Mouse (Mus musculus) kidney, embryonic 16.5 days (tissue): ENCODE data around the gene Gtf3c5. TPM values are rescaled to one million over a fixed set of nuclear protein-coding genes. Genes with fewer than 3 reads are reported as not detected.
A peak's percentile ranks its signal among the peaks of the same experiment; 100 is the strongest.

Source experiments
- ATAC-seq: fragments of 200-750 bp; cut with Nextera tagmentation; 2 replicates; pipeline ENCODE4 v1.8.0; 2017; ENCODE audit warnings: moderate TSS enrichment; ENCODE audit not compliant: low FRiP score, low TSS enrichment
- H3K27ac ChIP-seq: fragments of 300-500 bp; sonication (generic); 2 replicates; pipeline ENCODE4 v1.5.1; 2014; ENCODE audit warnings: low read length
- H3K27me3 ChIP-seq: fragments of 300-500 bp; sonication (generic); 2 replicates; pipeline ENCODE4 v1.6.1; 2014; ENCODE audit warnings: low read length, control low read depth, mixed read lengths; ENCODE audit not compliant: insufficient read depth
- H3K36me3 ChIP-seq: fragments of 300-500 bp; sonication (generic); 2 replicates; pipeline ENCODE4 v1.6.1; 2014; ENCODE audit warnings: low read length, control low read depth, mixed read lengths; ENCODE audit not compliant: insufficient read depth
- H3K4me1 ChIP-seq: fragments of 300-500 bp; sonication (generic); 2 replicates; pipeline ENCODE4 v1.6.1; 2014; ENCODE audit warnings: low read length, control low read depth, mixed read lengths; ENCODE audit not compliant: insufficient read depth
- H3K4me2 ChIP-seq: fragments of 300-500 bp; sonication (generic); replicated peaks from 2 replicates; pipeline ENCODE4 v1.6.1; 2014; ENCODE audit warnings: low read depth, low read length
- H3K4me3 ChIP-seq: fragments of 300-500 bp; sonication (generic); 2 replicates; pipeline ENCODE4 v1.5.1; 2014; ENCODE audit warnings: mild to moderate bottlenecking, low read length
- H3K9ac ChIP-seq: fragments of 300-500 bp; sonication (generic); replicated peaks from 2 replicates; pipeline ENCODE4 v1.6.1; 2014; ENCODE audit warnings: low read length
- H3K9me3 ChIP-seq: fragments of 300-500 bp; sonication (generic); 2 replicates; pipeline ENCODE4 v1.6.1; 2016; ENCODE audit warnings: low read length, control low read depth
- WGBS: fragments of 180-500 bp; shearing (Covaris S2); extraction: QIAGEN DNeasy Blood & Tissue Kit; methylation state at CpG from one replicate; pipeline ENCODE4 v1.1.7; 2014; 5-methylcytosine and 5-hydroxymethylcytosine counted together
- polyA plus RNA-seq: library from polyadenylated mRNA; unstranded; fragments of >200 nt; fragmentation: Nextera tagmentation; extraction: Ambion mirVana; gene quantifications from 2 replicates; pipeline ENCODE4 v1.2.1, GENCODE M21; 2015

Gene Gtf3c5
- polyA plus RNA-seq, 1 experiment from 2014 or later = 48.5 TPM

- Histone ChIP-seq H3K27me3 (no peaks in the 10 kb centered on the region), H3K9me3 (no peaks in the 10 kb centered on the region), H3K4me1 (peaks cover 41% of the 10 kb centered on the region), H3K27ac (peak overlapping the region; percentile 78), H3K4me3 (peak overlapping the region; percentile 58), H3K9ac (peak overlapping the region; percentile 74), H3K4me2 (peak overlapping the region; percentile 71), H3K36me3 (no peaks in the 10 kb centered on the region)
- ATAC-seq = peak; percentile 95
- 4% methylated on average over 31 of the region's 49 CpGs for WGBS
Measured at GRCm38 (mm10) chr2:28532938-28533771, 50.4 kb downstream of the Gtf3c5 start.

- Histone ChIP-seq H3K27ac (no peak overlapping the region), H3K4me1 (peaks cover 47% of the 10 kb centered on the region), H3K4me2 (no peak overlapping the region), H3K9ac (no peak overlapping the region), H3K9me3 (no peaks in the 10 kb centered on the region), H3K4me3 (no peak overlapping the region), H3K27me3 (no peaks in the 10 kb centered on the region), H3K36me3 (no peaks in the 10 kb centered on the region)
- no peak for ATAC-seq
- 55% methylated on average over 7 of the region's 7 CpGs for WGBS
Measured at GRCm38 (mm10) chr2:28530311-28530710, 53.2 kb downstream of the Gtf3c5 start.

DNA sequence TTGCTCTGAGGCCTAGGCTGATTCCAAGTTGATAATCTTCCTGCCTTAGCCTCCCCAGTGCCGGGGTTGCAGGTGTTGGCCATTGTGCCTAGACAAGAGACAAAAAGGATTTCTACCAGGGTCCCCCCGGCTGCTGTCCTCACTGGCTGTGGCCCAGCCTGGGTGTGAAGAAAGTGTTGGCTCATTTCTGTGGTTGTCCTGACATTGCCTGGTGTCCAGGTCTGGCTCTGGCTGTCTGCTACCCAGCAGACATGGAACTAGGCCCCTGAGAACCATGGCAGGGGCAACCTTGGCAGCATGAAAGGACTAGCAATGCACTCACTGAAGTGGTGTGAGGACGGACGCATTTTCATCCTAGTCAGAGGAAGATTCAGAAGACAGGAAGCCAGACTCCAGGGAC, 53.7 kb downstream of the Gtf3c5 start:
- Histone ChIP-seq H3K9ac (no peak overlapping the region), H3K36me3 (no peaks in the 10 kb centered on the region), H3K27ac (no peak overlapping the region), H3K4me2 (no peak overlapping the region), H3K4me3 (no peak overlapping the region), H3K9me3 (no peaks in the 10 kb centered on the region), H3K4me1 (peaks cover 47% of the 10 kb centered on the region), H3K27me3 (no peaks in the 10 kb centered on the region)
- ATAC-seq = no peak
- WGBS = 74% methylated on average over 4 of the region's 4 CpGs

- WGBS = 81% methylated on average over 7 of the region's 7 CpGs
- ATAC-seq = no peak
- no peak overlapping the region for H3K9ac ChIP-seq
- H3K4me1 ChIP-seq = peaks cover 46% of the 10 kb centered on the region
- no peaks in the 10 kb centered on the region for H3K27me3 ChIP-seq
- no peak overlapping the region for H3K27ac ChIP-seq
- no peak overlapping the region for H3K4me2 ChIP-seq
- no peaks in the 10 kb centered on the region for H3K36me3 ChIP-seq
- H3K9me3 ChIP-seq = no peaks in the 10 kb centered on the region
- H3K4me3 ChIP-seq = no peak overlapping the region
Measured at GRCm38 (mm10) chr2:28528354-28528730, 55.2 kb downstream of the Gtf3c5 start.

DNA sequence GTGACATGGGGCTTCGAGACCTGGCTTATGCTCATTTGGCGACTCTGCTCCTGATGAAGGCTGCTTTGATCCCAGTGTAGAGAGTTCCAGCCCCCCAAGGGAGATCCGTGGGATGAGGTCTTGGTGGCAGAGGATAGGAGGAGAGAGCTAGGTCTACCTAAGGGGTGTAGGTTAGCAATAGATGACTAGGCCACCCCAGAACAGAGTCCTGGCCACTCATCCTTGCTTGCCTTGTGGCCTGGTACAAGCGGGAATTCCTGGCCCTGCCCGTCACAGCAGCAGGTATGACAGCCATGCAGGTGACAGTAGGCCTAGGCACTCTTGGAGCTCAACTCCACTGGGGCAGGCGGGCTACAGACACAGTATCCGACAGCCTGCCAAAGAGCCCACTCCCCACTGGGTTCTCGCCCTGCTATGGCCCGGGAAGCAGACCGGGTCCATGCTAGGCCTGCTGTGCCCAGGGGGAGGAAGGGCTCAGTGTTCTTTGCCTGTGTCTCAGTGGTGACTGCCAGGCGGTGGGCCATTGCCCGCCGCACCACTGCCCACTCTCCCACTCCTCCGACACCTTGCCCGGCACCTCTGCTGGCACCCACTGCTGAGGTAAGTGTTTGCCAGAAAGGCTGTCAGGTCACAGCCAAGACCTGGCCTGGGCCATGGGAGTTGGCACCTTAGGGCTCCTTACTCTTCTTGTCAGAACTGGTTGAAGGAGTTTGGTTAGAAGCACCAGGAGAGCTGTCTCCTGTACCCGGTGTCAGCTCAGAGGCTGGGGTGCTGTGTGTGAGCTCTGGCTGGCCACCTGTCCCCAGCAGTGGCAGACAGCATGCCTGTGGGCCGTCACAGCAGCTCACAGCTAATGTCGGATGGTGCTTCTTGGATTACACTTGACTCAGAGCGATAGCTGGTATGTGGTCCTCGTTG, 55.9 kb downstream of the Gtf3c5 start:
- H3K9ac ChIP-seq = no peak overlapping the region
- no peak overlapping the region for H3K4me3 ChIP-seq
- no peak for ATAC-seq
- H3K36me3 ChIP-seq = no peaks in the 10 kb centered on the region
- no peak overlapping the region for H3K4me2 ChIP-seq
- no peaks in the 10 kb centered on the region for H3K27me3 ChIP-seq
- H3K27ac ChIP-seq = no peak overlapping the region
- 80% methylated on average over 20 of the region's 20 CpGs for WGBS
- peaks cover 44% of the 10 kb centered on the region for H3K4me1 ChIP-seq
- no peaks in the 10 kb centered on the region for H3K9me3 ChIP-seq

DNA sequence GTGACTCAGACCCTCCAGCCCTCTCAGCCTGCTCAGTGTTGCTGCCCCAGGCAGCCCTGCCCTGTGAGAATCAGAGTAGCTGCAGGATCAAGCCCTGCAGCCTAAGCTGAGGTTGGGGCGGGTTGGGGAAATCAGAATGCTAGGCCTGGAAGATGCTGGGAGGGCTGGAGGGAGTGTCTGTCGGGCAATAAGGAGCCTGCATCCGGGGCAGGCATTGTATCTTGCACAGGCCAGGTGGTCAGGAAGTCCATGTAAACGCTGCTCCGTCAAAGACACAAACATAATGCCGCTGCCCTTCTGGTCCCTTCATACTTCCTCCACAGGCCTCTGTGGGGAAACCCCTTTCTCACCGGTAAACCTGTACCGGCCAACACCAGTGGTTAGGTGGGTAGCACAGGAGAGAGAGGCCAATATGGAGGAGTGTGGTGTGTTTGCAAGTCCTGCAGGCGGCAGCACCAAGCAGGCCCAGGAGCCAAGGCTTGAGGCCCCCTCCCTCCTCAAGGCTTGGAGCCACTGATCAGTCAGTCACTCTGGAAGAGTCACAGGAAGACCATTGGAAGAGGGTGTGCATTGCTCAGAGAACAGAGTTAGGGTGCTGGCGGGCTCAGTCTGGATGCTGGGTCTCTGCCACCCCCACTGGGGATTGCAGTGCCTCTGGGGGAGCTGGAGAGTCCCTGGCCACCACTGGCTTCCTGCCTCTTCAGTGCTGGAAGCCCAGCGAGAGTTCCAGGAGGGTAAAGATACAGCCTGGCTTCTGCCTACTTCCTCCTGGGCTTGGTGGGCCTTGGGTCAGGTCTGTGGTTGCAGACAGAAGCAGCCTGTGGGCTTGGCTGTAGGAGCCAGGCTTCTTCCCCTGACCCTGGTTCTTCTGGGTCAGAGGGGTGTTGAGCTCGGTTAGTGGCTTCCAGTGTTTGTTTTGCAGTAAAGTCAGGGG, 57.3 kb downstream of the Gtf3c5 start:
- H3K4me3 ChIP-seq = no peak overlapping the region
- peaks cover 38% of the 10 kb centered on the region for H3K4me1 ChIP-seq
- 47% methylated on average over 12 of the region's 12 CpGs for WGBS
- peak overlapping the region; percentile 46 for H3K9ac ChIP-seq
- no peaks in the 10 kb centered on the region for H3K27me3 ChIP-seq
- no peaks in the 10 kb centered on the region for H3K9me3 ChIP-seq
- no peak for ATAC-seq
- peak overlapping the region; percentile 78 for H3K27ac ChIP-seq
- H3K36me3 ChIP-seq = no peaks in the 10 kb centered on the region
- no peak overlapping the region for H3K4me2 ChIP-seq

DNA sequence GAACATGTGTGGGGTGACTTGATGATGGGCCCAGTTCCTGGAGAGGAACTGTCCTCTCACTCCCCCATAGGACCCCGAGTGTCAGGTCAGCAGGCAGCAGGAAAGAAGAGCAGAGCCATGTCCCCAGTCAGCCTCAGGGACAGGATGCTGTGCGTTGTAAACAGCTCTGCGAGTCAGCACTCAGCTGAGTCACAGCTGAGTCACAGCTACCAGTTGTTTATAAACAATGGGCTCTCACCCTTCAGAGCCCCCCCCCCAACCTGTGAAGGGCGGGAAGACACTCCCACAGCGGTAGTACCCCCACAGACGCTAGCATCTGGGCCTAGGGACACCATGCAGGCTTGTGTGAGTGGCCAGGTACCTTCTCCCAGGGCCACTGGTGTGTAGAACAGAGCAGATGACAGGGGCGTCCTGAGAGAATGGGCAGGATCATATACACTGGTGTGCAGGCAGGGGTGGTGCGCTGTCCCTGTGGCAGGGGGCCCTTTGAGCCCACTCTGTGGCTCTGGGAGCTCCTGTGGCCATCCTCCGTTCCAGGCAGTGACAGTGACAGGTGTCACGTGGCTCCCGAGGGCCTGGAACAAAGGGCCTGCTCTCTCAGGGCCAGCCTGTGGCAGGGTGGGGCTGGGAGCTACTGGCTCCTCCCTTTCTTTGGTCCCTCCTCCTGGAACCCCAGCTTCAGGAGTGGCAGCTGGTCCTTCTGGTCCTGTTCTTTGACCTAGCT, 58.2 kb downstream of the Gtf3c5 start:
- 20% methylated on average over 11 of the region's 11 CpGs for WGBS
- Histone ChIP-seq H3K27ac (peak overlapping the region; percentile 78), H3K4me1 (peaks cover 36% of the 10 kb centered on the region), H3K4me2 (peak overlapping the region; percentile 24; the same call in 1 of the 2 replicates), H3K27me3 (no peaks in the 10 kb centered on the region), H3K4me3 (no peak overlapping the region), H3K9ac (peak overlapping the region; percentile 46), H3K9me3 (no peaks in the 10 kb centered on the region), H3K36me3 (no peaks in the 10 kb centered on the region)
- peak; percentile 70 for ATAC-seq

- Histone ChIP-seq H3K4me3 (no peak overlapping the region), H3K4me1 (peaks cover 36% of the 10 kb centered on the region), H3K9ac (no peak overlapping the region), H3K9me3 (no peaks in the 10 kb centered on the region), H3K27me3 (no peaks in the 10 kb centered on the region), H3K27ac (no peak overlapping the region), H3K4me2 (no peak overlapping the region), H3K36me3 (no peaks in the 10 kb centered on the region)
- no peak for ATAC-seq
- 82% methylated on average over 10 of the region's 10 CpGs for WGBS
Measured at GRCm38 (mm10) chr2:28524406-28524805, 59.1 kb downstream of the Gtf3c5 start.

DNA sequence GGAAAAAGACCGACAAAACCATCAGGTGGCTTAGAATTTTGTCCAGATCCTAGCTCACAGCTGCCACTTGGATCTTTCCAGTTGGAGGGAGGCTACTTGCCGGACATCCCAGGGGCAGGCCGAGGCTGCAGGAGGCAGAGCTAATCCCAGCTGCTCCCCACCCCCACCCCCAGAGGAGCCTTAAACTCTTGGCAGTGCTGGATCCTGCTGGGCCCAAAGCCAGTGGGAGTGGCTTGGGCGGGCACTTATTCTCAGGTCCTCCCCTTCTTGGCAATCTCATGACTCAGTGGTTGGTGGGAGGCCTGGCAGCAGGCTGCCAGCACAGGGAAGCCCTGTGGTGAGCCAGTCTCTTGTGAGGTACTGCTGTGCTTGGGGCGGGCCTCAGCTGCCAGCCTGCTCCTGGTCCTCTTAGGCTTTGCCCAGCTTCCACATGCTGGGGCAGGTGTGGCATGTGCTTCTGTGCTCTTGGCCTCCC, 59.9 kb downstream of the Gtf3c5 start:
- no peak overlapping the region for H3K4me2 ChIP-seq
- no peak overlapping the region for H3K4me3 ChIP-seq
- no peaks in the 10 kb centered on the region for H3K27me3 ChIP-seq
- no peaks in the 10 kb centered on the region for H3K36me3 ChIP-seq
- peak; percentile 76 for ATAC-seq
- H3K9ac ChIP-seq = no peak overlapping the region
- peaks cover 36% of the 10 kb centered on the region for H3K4me1 ChIP-seq
- no peak overlapping the region for H3K27ac ChIP-seq
- 26% methylated on average over 5 of the region's 5 CpGs for WGBS
- no peaks in the 10 kb centered on the region for H3K9me3 ChIP-seq
